Mouse (Mus musculus) ovary, postnatal 10 days (tissue): ENCODE data around the gene Gm49776.
"Not testable (repeated sequence)": the region's sequence is repeated elsewhere in the genome, so short reads cannot be mapped to it uniquely, and the experiment has no call there.

Experiments
- DNase-seq: peaks from one replicate; pipeline ENCODE4 v3.0.0; 2022; ENCODE audit warnings: low spot score

Gene Gm49776

DNA sequence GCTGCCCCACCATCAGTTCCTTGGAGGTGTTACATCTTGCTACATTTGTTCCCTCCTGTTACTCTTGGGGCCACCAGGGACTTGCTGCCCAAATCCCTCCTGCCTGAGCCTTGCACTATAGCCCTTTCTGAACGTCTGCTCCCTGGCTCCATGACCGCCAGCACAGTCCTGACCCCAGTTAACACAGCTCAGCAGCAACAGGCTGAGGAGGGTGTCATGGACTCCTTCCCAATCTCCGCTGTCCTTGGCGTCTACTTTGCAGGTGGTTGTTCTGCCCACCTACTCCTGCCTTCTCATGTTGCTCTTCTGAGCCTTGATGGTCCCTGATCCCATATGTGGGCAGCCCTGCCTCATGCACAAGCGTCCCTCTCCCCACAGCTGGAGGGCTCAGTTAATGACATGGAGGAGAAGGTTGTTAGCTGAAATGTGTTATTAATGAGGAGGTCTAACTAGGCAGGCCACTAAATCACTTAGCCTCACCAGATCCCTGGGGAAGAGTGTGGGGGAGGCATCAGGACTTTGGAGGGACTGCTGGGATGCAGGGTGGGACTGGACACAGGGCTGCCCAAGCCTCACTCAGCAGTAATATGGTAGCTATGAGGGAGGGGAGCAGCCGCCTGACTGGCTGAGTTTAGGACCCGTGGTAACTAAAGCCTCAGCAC, 54.6 kb downstream of the Gm49776 start:
- DNase-seq, result no peak

DNA sequence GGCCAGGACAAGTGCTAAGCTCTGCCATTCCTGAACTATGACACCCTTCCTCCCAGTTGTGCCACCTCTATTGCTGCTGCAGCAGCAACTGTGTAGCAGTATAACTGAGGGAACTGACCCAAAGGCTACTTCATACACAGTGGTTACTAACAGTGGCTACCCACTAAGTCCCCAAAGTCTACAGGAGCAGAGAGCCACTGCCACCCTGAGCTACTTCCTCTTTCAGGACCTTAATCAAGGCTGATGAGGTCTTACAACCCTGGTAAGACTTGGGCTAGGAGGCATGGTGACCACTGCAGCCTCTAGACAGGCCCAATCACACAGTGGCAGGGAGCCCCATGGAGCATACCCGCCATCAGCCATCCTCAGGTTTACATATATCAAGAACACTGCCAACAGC, 56.1 kb downstream of the Gm49776 start:
- no peak for DNase-seq

DNA sequence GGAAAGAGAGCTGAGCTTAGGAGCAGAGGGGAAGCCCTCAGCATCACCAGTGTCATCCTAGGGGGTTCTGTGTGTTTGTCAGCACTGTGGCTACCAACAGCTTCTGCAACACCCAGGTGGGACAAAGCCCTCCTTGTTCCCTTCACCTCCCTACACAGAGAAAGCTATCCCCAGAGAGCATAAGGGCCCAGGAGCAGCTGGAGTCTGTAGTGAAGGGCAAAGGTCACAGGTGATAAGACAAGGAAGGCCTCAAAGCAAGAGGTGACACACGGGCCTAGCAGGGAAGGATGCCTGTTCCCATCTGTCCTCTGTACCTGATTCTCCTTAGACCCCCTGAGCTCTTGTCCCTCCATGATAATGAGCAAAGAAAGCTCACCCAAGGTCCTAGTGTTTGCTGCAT, 56.5 kb downstream of the Gm49776 start:
- no peak for DNase-seq

DNA sequence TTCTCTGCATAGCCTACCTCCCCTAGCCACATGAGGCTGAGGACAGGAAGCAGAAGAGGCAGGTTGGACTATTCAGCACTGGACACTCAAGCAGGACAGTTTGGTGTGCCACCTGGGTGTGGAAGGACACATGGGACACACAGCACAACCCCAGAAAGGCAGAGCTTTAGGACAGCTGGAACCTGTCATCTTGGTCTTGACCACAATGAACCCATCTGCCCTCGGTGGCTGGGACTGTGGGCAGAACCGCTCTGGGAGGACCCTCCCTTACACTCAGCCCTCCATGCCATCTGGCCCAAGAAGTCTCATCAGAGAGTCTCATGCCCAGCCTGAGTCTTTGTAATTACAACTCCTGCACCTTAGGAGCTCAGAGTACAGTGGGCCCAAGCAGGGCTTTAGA, 58.1 kb downstream of the Gm49776 start:
- no peak for DNase-seq

DNA sequence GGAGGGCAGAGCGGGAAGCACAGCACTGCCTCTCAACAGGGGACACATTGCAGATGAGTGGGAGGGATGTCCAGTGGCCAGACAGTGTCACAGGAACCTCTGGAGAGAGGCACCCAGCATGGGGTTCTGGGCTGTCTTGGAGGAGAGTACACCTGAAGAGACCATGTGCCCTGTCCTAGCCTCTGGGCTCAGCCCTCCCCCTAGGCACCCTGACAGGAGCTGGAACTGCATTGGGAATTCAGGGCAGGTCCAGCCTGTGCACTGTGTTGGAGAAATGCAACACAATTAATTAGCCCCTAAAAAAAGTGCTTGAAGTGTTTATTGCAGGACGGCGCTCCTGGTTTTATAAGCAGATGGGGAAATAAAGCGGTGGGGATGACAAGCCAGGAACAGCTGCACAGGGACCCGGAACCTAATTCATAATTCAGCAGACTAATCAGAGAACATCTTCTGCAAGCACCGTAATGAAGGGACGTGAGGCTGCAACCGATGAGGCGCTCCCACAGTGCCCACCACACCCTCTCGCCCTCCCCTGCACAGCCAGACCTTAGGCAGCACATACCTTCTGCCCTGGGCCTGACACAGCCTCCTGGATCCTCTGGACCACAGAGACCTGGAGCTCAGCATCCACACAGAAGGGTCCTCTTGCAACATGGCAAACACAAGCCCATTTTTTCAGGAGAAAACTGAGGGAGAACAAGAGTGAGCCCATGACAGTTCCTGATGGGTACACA, 59.6 kb downstream of the Gm49776 start:
- no peak for DNase-seq

DNA sequence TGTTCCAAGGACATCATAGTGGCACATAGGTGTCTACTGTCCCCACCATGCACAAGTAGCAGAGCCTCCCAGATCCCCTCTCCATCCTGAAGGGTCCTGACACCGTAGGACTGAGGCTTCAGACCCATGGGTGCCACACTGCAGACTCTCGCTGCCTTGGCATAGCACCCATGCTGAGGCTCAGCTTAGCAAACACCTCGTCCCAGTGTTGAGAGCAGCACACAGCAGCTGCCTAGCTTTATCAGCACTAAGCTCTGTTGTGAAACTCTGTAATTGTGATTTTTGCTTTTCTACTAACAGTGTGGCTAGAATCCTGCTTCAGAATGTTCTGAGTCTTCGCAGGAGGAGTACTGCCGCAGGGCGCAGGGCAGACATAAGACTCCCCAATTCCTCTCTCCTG, 60.2 kb downstream of the Gm49776 start:
- no peak for DNase-seq

DNA sequence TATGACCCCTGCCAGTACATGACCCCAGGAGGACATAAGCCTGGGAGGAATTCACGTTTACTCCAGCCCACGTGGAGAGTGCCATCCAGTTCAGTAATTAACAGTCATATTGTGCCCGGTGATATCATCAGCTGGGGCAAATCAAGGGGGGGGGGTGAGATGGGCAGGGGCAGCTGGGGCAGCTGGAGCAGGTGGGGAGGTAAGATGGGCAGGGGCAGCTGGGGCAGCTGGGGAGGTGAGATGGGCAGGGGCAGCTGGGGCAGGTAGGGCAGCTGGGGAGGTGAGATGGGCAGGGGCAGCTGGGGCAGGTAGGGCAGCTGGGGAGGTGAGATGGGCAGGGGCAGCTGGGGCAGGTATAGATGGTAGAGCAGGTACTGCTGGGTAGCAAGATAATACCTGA, 62.6 kb downstream of the Gm49776 start:
- DNase-seq, result not testable (repeated sequence)
